Mouse (Mus musculus): ENCODE measurements around the gene Plcxd3.

DNA sequence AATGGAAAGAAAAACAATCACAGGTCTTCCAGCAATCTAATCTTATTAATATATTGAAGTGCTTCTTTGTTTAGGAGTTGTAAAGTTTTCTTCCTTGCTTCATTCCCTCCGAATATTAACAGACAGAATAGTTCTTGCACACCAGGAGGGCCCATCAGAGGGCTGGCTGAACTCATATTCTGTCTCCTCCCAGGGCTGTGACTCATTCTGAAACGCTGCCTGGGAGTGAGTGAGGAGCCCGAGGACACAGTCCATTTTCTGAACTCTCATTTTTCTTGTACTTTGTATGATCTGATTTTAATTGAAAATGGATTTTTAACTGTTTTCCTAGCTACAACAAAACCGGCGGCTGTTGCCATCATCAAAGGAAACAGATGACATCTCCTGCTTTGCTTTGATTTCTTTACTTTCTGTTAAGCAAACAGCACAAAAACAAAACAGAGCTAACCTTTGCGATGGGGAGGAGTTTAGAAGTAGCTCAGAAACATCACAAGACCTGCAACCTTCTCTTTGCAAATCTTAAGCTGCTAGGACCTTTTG is 186.2 kb downstream of the Plcxd3 start:
- TF ChIP-seq CTCF (IDR thresholded peaks at IDR 0.05) (no peak), POLR2A (IDR thresholded peaks at IDR 0.05; ENCODE audit: insufficient read depth, low read depth, low read length) (no peak)

All from heart, adult 2 months (tissue).